Mouse (Mus musculus) heart, embryonic 11.5 days (tissue): ENCODE data around the gene Taok3. TPM values are rescaled to one million over a fixed set of nuclear protein-coding genes. Genes with fewer than 3 reads are reported as not detected.

Experiments used
- ATAC-seq: fragments of 200-750 bp; cut with Nextera tagmentation; replicated peaks from 2 replicates; pipeline ENCODE4 v1.8.0; 2017; ENCODE audit warnings: moderate library complexity; ENCODE audit not compliant: insufficient number of reproducible peaks, low FRiP score, low TSS enrichment
- H3K27ac ChIP-seq: fragments of 300-500 bp; sonication (generic); 2 replicates; pipeline ENCODE4 v1.5.1; 2014; ENCODE audit warnings: mild to moderate bottlenecking, low read depth, low read length
- H3K27me3 ChIP-seq: fragments of 300-500 bp; sonication (generic); 2 replicates; pipeline ENCODE4 v1.6.1; 2014; ENCODE audit warnings: mild to moderate bottlenecking, low read length, mixed read lengths; ENCODE audit not compliant: control insufficient read depth, insufficient read depth
- H3K36me3 ChIP-seq: fragments of 300-500 bp; sonication (generic); 2 replicates; pipeline ENCODE4 v1.6.1; 2014; ENCODE audit warnings: mild to moderate bottlenecking, low read length, moderate library complexity, mixed read lengths; ENCODE audit not compliant: control insufficient read depth, insufficient read depth
- H3K4me1 ChIP-seq: fragments of 300-500 bp; sonication (generic); 2 replicates; pipeline ENCODE4 v1.6.1; 2014; ENCODE audit warnings: low read length; ENCODE audit not compliant: control insufficient read depth, insufficient read depth
- H3K4me2 ChIP-seq: fragments of 300-500 bp; sonication (generic); 2 replicates; pipeline ENCODE4 v1.6.1; 2014; ENCODE audit warnings: mild to moderate bottlenecking, moderate library complexity
- H3K4me3 ChIP-seq: fragments of 300-500 bp; sonication (generic); 2 replicates; pipeline ENCODE4 v1.5.1; 2014; ENCODE audit warnings: low read depth, low read length
- H3K9ac ChIP-seq: fragments of 300-500 bp; sonication (generic); 2 replicates; pipeline ENCODE4 v1.6.1; 2014; ENCODE audit warnings: mild to moderate bottlenecking, low read depth, low read length, moderate library complexity
- H3K9me3 ChIP-seq: fragments of 300-500 bp; sonication (generic); replicated peaks from 2 replicates; pipeline ENCODE4 v1.6.1; 2016; ENCODE audit warnings: low read length; ENCODE audit not compliant: control insufficient read depth
- WGBS: fragments of 180-500 bp; shearing (Covaris S2); extraction: QIAGEN DNeasy Blood & Tissue Kit; methylation state at CpG from one replicate; pipeline ENCODE4 v1.1.7; 2014; ENCODE audit not compliant: insufficient replicate concordance; 5-methylcytosine and 5-hydroxymethylcytosine counted together
- polyA plus RNA-seq: library from polyadenylated mRNA; unstranded; fragments of >200 nt; fragmentation: Nextera tagmentation; extraction: Ambion mirVana; gene quantifications from 2 replicates; pipeline ENCODE4 v1.2.1, GENCODE M21; 2014

Taok3 gene
- 12.9 and 13.8 TPM in 2 replicates for polyA plus RNA-seq

DNA sequence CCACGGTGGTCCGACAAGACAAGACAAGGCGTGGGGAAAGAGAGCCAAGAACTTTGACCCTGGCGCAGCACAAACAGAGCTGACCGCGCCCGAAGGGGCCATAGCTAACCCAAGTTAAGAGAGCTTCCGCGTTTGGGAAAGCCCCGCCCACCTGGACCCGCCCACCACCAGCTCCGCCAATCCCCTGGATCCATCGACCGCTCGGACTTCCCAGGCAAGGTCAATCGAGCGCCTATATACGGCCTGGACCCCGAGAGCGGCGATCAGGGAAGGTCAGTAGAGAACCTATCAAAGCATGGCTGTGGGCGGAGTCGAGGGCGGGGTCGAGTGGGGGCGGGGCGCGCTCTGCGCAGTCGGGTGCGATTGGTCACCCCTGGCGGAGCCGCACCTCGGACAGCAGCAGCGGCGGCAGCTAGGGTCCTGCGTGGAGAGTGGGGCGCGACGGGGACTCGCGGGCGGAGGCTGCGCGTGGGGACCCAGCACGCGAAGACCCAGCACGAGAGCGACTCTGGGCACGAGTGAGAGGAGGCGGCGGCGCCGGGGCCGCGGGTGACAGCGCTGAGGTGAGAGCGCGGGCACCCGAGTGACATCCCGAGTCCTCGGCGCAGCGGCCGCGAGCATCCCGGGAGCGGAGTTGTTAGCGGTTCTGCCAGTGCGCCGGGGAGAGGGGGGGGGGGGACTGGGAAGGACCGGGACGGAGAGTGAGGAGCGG, at the start of gene Taok3:
TSS of gene Taok3 (plus strand) at position 353 of the 712 bp plus-strand sequence.
- ATAC-seq, result peak; percentile 91
- H3K27ac ChIP-seq, result 0 out of 2 replicates have a peak within 1 kb of the TSS, but pooled peaks have one; percentile 46
- no peaks in the 10 kb centered on the region for H3K27me3 ChIP-seq
- H3K36me3 ChIP-seq, result no peaks in the 10 kb centered on the region
- peak within 1 kb of the TSS; percentile 98 for H3K4me2 ChIP-seq
- peaks cover 4% of the 10 kb centered on the region for H3K4me1 ChIP-seq
- WGBS, result under 1% methylated on average over 74 of the region's 74 CpGs
- peak within 1 kb of the TSS; percentile 67 for H3K9ac ChIP-seq
- no peaks in the 10 kb centered on the region for H3K9me3 ChIP-seq
- H3K4me3 ChIP-seq, result peak within 1 kb of the TSS; percentile 81

DNA sequence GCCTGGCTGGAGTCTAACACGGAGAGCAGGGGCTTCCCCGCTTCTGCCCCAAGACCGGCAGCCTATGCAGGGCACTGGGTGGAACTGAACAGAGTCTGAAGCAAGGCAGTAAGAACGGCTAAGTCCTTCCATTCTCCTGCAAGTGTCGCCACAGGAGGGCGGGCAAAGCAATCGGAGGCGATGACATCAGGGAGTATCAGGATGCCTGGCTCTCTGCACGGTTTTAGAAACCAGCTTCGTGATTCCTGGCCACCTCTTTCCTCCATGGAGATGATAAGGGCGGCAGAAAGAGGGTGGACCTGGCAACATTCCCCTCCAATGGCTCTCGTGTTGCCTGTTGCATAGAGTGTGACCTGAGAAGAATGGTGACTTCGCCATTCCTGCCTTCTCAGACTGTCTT, 32.2 kb upstream of the Taok3 start:
- 6% methylated on average over 13 of the region's 13 CpGs for WGBS
- H3K36me3 ChIP-seq, result peaks cover 11% of the 10 kb centered on the region; the same call in 1 of the 2 replicates
- ATAC-seq, result peak; percentile 46; the same call in 1 of the 2 replicates
- H3K27me3 ChIP-seq, result no peaks in the 10 kb centered on the region
- peaks cover 10% of the 10 kb centered on the region for H3K4me1 ChIP-seq
- peak overlapping the region; percentile 31; the same call in 1 of the 2 replicates for H3K9ac ChIP-seq
- no peaks in the 10 kb centered on the region for H3K9me3 ChIP-seq
- H3K4me2 ChIP-seq, result peak overlapping the region; percentile 68
- peak overlapping the region; percentile 25 for H3K4me3 ChIP-seq
- H3K27ac ChIP-seq, result no peak overlapping the region

DNA sequence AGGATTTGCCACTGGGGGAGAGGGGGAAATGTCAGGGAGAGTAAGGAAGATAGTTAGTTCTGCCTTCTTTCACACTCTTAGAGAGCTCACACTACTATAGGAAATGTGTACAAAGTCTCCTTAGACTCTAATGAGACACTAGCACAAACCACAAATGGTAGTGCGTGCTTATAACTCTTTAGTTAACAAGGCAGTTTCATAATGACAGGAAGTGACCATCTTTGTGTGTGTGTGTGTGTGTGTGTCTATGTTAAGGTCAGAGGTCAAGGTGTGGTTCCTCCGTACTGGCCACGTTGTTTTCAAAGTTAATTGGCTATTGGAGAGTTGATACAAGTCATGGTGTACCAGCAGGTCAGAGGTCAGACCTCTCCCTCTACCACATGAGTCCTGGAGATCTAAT, 30.8 kb upstream of the Taok3 start:
- 57% methylated on average over 3 of the region's 3 CpGs for WGBS
- Histone ChIP-seq H3K36me3 (peaks cover 17% of the 10 kb centered on the region), H3K27ac (no peak overlapping the region), H3K4me3 (no peak overlapping the region), H3K9ac (no peak overlapping the region), H3K4me2 (no peak overlapping the region), H3K27me3 (no peaks in the 10 kb centered on the region), H3K4me1 (peaks cover 10% of the 10 kb centered on the region), H3K9me3 (no peaks in the 10 kb centered on the region)
- no peak for ATAC-seq

DNA sequence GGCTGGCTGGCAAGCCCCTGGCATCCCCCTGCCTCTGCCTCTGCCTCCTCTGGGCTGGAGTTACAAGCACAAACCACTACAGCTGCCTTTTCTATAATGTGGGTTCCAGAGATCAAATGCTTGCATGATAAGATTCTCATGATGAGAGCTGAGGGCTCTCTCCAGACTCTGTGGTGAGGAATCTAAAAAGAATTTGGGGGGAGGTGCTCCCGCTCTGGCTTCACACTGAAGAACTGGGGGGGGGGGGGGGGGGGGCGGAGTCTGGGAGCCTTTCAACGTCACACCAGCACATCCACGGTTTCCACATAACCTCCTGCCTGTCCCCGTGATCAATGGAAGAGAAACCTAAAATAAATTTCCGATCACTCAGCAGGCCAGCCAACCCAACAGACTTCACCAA, 30.1 kb upstream of the Taok3 start:
- H3K36me3 ChIP-seq, result peaks cover 19% of the 10 kb centered on the region
- no peak overlapping the region for H3K4me3 ChIP-seq
- H3K27ac ChIP-seq, result no peak overlapping the region
- no peak overlapping the region for H3K9ac ChIP-seq
- H3K4me1 ChIP-seq, result peaks cover 10% of the 10 kb centered on the region
- no peak overlapping the region for H3K4me2 ChIP-seq
- no peaks in the 10 kb centered on the region for H3K27me3 ChIP-seq
- WGBS, result 19% methylated on average over 6 of the region's 6 CpGs
- H3K9me3 ChIP-seq, result no peaks in the 10 kb centered on the region
- no peak for ATAC-seq

DNA sequence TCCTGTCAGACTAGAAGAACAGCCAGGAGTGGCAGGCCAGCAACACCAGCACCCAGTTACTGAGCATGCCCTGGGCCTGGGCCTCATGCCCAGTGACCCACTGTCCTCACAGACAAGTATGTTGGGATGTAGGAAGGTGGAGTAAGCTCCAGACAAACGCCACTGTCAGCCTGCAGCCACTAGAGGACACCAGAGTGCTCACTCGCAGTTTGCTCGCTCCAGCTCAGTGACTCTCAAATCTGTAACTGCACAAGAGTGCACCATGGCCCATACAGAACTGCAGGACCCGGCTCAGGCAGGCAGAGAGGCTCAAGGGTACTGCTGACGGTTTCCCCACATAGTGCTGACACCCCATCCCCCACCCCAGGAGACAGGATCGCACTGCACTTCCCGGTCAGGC, 25.5 kb upstream of the Taok3 start:
- Histone ChIP-seq H3K9ac (no peak overlapping the region), H3K27me3 (no peaks in the 10 kb centered on the region), H3K9me3 (no peaks in the 10 kb centered on the region), H3K4me1 (peaks cover 3% of the 10 kb centered on the region), H3K36me3 (peaks cover 19% of the 10 kb centered on the region), H3K4me2 (no peak overlapping the region), H3K4me3 (no peak overlapping the region), H3K27ac (no peak overlapping the region)
- WGBS, result 27% methylated on average over 7 of the region's 7 CpGs
- ATAC-seq, result no peak

DNA sequence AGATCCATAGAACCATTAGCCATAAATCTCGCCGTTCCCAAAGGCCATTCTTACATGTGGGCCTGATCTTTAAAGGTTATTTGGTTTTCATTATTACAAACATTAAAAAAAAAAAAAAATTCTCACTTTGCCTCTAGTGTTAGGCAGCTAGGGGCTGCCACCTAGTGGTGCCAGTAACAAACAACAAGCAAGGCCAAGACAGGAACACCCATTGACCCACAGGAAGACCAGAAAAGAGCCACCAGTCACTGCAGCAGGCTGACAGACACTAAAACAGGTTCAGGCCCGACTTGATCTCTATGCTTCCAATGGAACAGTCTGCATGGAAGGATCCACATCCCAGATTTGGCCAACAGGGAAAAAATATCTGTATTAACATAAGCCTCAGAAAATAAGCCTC, 23.2 kb upstream of the Taok3 start:
- no peak overlapping the region for H3K4me3 ChIP-seq
- no peaks in the 10 kb centered on the region for H3K9me3 ChIP-seq
- H3K27me3 ChIP-seq, result no peaks in the 10 kb centered on the region
- WGBS, result 49% methylated on average over 3 of the region's 3 CpGs
- ATAC-seq, result no peak
- H3K27ac ChIP-seq, result no peak overlapping the region
- H3K4me1 ChIP-seq, result no peaks in the 10 kb centered on the region
- no peak overlapping the region for H3K4me2 ChIP-seq
- H3K36me3 ChIP-seq, result peaks cover 17% of the 10 kb centered on the region
- H3K9ac ChIP-seq, result no peak overlapping the region

DNA sequence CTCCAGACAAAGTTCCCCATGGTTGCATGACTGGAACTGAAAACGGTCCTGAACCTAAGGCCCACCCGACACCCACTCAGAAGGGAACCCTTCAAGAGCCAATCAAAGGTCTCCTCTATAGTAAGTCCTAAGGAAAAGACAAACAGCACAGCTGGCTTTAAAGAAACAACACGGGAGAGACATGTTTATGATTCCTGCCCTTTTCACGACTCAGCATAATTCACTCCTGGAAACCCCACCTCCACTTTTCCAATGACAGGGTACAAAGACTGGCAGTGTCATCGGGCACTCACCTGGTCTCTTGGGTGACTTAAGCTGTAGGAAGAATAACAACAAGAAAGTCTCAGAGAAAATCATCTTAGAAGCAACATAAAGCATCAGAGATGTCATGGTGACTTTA, 20.9 kb upstream of the Taok3 start:
- no peak for ATAC-seq
- Histone ChIP-seq H3K4me1 (no peaks in the 10 kb centered on the region), H3K27ac (no peak overlapping the region), H3K9ac (no peak overlapping the region), H3K36me3 (peaks cover 14% of the 10 kb centered on the region), H3K27me3 (no peaks in the 10 kb centered on the region), H3K9me3 (no peaks in the 10 kb centered on the region), H3K4me2 (no peak overlapping the region), H3K4me3 (no peak overlapping the region)
- WGBS, result 88% methylated on average over 5 of the region's 5 CpGs

DNA sequence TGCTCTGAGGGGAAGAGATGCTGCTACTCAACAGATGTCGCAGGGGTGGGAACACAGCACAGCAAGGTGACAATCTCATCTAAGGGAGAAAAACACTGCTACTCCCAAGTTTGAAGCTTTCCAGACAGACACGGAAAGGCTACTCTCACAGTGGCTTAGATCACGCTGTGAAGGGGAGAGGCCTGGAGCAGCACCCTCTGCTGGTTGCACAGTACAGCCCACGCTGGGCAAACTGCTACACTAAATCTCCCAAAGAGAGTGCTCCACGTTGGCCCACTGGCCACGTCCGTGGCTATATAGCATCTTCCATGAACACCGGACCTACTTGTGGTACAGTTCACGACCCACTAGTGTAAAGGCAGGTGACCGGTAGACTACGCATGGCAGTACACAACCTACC, 20.2 kb upstream of the Taok3 start:
- H3K27ac ChIP-seq, result no peak overlapping the region
- no peaks in the 10 kb centered on the region for H3K9me3 ChIP-seq
- H3K36me3 ChIP-seq, result peaks cover 17% of the 10 kb centered on the region
- H3K4me3 ChIP-seq, result no peak overlapping the region
- no peak overlapping the region for H3K4me2 ChIP-seq
- no peaks in the 10 kb centered on the region for H3K27me3 ChIP-seq
- no peak overlapping the region for H3K9ac ChIP-seq
- no peaks in the 10 kb centered on the region for H3K4me1 ChIP-seq
- ATAC-seq, result no peak
- WGBS, result 84% methylated on average over 11 of the region's 11 CpGs
